Mouse (Mus musculus): ENCODE measurements at regions not wholly inside any gene's neighbourhood (a gene's known extent, or its start where the extent isn't known, plus 50 kb on each side); places are given as distances from the start of the nearest gene placed in this dataset.

DNA sequence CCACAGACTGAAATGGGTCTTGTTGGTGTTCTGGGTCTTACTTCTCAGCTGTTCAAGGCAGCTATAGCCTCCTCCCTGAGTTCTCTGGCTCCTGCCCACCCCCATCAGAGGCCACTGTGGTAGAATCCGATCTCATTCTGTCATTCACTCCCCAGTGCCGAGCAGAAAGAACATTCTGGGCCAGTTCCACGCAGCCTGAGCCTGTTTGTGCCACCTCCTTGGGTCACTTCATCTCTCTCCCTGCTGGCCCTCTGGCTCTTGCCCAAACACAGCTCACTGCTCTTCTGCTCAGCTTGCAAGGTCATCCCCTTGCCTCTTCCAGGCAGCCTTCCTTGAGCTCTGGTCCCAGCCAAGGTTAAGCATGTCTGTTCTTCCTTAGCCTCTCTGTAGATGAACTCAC, 128.9 kb downstream of the Chst1 start:
- no peak for TF ChIP-seq POLR2A (IDR thresholded peaks at IDR 0.05; ENCODE audit: borderline replicate concordance, extremely low read depth, insufficient read depth, insufficient read length, poor library complexity, severe bottlenecking)
- no peak for TF ChIP-seq CTCF (IDR thresholded peaks at IDR 0.05; ENCODE audit: borderline replicate concordance, extremely low read depth, insufficient read depth, insufficient read length)

Measured in brain, embryonic 14.5 days (tissue).